Mouse (Mus musculus) yolk sac, embryonic 10.5 days (tissue): ENCODE results near the gene Prkca.
A peak's percentile ranks its signal among the peaks of the same experiment; 100 is the strongest.

Experiments used
- DNase-seq: peaks from one replicate; pipeline ENCODE4 v3.0.0-alpha.2; 2017; ENCODE audit warnings: low spot score

Prkca gene

GRCm38 (mm10) chr11:108162110-108162509, 181.6 kb downstream of the Prkca start:
- DNase-seq: no peak

GRCm38 (mm10) chr11:108160056-108160455, 183.7 kb downstream of the Prkca start:
- no peak for DNase-seq

DNA sequence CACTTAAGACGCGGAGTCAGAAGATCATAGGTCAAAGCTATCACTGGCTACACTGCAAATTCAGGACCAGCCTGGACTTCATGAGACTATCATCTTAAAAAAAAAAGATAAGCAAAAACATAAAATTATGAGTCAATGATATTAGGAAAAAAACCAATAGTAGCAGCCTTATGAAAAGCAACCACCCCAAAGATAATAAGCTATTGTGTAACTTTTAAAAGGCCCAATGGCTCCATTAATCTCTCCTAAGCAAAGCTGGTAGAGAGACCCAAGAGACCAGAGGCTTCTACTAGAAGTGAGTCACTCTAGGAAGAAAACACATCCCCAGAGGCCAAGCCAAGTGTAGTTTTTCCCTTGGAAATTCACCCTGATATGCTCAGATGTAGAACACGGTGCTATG, 185.7 kb downstream of the Prkca start:
- no peak for DNase-seq

- DNase-seq: no peak
These were observed 186.7 kb downstream of the Prkca start for GRCm38 (mm10) chr11:108157074-108157473.

DNA sequence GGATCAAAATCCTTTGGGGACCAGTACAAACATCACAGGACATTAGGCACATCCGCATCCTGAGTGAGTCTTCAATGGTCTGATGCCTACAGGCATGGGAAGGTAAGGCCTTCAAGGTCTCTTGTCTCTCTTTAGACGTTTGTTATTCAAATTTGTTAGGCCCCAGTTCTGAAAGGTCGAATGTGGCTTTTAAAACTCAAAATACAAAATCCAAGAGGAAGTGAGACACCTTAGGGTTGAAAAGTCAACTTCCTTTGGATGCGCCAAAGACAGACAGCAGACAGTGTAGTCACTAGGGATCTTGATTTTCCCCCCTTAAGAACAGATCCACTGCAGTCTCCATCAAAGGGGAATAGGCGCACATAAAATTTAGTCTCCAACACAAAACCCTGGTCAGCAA, 187.6 kb downstream of the Prkca start:
- DNase-seq: no peak

GRCm38 (mm10) chr11:108155088-108155580, 188.6 kb downstream of the Prkca start:
- no peak for DNase-seq

DNA sequence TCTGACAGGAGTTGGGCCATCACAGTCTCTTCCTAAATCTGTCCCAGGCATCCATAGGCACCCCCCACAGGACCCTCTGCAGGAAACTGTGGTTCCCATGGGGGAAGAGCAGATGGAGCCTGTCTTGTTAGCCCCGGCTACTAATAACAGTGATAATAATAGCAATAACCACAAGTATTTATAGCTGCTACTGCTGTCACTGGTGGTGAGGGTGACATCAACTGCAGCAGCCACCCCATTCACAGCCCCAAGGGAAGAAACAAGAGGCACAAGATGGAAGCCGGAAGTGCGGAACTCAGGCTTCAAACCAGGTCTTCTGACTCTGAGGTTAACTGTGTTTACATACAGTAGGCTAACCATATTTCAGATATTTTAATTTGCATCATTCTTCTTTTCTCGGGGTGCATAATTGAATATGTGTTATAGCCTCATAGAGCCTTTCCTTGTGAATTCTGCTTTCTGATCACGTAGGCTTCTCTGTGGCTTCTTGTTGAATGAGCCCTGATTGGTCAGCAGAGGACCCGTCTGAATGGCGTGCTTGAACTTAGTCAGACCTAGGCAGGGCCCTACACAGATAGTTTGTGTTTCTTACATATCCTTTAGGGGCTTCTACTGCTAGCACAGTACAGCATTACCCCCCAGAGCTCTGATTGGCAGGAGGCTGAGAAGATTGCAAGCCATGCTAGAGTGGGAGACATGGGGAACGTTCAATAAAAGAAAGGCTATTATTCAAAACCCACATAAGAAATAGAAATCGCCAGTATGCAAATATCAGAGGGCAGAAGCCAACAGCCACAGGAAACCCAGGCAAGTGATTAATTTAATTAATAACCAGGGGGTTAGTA, 189.5 kb downstream of the Prkca start:
- no peak for DNase-seq

- DNase-seq: no peak
These were observed 191.1 kb downstream of the Prkca start for GRCm38 (mm10) chr11:108152591-108152990.

DNA sequence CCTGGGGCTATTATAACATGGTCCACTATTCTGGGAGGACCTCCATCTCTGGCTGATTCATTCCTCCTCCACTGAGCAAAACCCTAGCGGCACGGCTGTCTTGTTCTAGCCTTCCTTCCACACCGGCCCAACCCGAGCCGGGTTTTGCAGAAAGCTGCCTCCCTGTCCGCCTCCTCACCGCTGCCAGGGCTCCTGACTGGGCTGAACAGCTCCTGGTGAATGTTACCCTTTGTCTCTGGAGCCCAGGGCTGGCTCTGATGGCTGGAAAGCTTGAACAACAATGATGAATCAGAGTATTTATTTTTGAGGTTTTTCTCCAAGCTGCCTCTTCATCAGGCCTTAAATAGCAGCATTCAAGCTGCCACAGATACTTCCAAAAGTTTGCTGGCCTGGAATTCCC, 193.3 kb downstream of the Prkca start:
- no peak for DNase-seq

DNA sequence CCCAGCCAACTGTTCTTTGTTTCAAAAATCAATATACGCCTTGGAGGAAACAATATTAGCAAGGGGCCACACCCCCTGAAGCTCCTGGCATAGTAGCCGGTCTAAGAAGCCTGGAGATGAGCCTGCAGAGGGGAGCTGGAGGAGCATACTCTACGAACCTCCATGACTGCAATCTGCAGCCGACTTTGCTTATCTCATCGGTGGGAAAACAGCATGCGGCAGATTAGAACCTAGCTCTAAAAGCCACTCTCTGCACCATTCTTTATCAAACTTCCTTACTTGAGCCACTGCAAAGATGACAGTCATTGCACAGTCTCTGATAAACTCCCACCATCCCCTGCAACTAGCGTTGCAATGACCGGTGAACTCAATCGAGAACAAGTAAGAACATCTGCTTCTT, 194.5 kb downstream of the Prkca start:
- DNase-seq: no peak

DNA sequence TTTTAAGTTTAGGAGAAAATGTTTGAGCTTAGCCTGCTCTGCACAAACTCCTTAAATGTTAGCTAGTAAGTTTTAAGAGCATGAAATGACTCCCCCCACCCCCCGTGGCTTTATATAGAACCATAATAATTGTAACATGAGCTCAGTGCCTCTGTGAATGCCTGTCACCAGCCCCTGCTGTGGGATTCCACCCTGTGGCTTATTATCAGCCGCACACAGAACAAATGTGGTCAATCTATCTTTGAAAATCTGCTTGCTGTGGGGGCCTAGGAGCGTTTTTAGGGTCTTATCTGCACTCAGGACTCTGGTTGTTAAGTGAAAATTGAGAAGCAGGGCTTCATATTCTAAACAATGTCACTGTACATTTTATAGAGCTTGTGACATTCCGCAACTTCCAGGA, 195.2 kb downstream of the Prkca start:
- no peak for DNase-seq

- DNase-seq: no peak
These were observed 197.8 kb downstream of the Prkca start for GRCm38 (mm10) chr11:108145752-108146496.

- no peak for DNase-seq
These were observed 198.6 kb downstream of the Prkca start for GRCm38 (mm10) chr11:108145128-108145527.

DNA sequence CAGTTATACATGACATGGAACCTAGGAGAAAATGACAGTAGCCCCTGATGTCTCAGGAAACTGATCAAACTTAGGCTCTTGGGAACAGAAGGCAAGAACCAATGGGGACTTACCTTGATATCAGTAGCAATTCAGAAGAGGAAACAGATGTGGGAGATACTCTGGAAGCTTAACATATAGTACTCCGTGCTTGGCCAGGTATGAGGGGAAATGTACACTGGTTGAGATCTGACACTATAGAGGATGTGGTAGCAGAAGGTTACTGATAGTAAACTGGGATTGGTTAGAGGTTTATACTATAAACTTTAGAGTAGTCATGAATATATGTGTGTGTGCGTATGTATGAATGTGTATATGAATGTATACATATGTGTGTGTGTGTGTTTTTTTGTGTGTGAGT, 200.0 kb downstream of the Prkca start:
- DNase-seq: no peak

GRCm38 (mm10) chr11:108140028-108140427, 203.7 kb downstream of the Prkca start:
- no peak for DNase-seq

GRCm38 (mm10) chr11:108136341-108136740, 207.4 kb downstream of the Prkca start:
- no peak for DNase-seq

DNA sequence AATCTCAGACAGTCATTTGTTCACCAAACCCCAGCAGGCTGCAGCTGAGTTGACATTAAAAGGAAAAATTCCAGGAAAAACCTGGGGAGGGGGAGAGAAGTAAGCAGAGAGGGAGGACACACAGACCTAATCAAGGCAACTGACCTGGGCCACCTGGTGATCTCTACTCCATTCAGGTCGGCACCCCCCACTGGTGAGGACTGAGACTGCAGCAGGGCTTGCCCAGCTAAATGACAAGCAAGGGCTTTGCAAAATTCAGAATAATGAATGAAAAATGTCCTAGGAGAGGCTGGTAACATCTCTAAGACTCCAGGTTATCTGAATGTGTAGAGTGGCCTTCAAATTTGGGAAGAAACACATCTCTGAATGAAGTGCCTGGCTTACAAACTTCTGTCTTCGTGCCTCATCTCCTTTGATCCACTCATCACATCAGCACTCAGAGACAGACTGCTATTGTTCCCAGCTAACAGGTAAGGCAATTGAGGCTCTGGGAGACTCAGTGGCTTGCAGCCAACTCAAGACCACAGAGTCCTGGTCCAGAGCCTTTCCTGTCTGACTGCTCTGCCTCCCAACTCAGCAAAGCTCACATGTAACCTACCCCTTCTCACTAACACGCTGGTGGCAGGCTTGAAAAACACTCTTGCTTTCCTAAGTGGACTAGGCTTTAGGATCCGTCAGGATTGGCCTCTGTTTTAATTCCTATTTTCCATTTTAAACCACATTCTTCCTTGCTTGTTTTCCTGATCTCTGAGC, 208.1 kb downstream of the Prkca start:
- no peak for DNase-seq

GRCm38 (mm10) chr11:108128593-108128992, 215.1 kb downstream of the Prkca start:
- peak; percentile 32 for DNase-seq

- DNase-seq: no peak
These were observed 215.8 kb downstream of the Prkca start for GRCm38 (mm10) chr11:108127908-108128307.

DNA sequence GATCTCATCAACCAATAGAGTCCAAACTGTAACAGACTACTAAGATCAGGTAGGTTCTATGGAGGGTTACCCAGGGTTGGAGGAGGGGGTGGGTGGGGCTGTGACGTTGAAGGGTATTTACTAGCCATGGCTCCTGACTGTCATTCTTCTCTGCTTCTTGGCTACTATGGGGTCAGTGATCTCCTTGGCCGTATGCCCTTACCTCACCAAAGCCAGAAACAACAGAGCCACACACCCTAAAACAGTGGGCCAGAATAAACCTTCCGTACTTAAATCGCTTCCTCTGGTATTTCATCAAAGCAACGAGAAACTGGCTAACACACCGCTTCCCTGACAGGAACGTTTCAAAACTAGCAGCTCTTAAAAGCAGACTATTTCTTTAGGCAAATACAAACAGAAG, 221.2 kb downstream of the Prkca start:
- DNase-seq: no peak

DNA sequence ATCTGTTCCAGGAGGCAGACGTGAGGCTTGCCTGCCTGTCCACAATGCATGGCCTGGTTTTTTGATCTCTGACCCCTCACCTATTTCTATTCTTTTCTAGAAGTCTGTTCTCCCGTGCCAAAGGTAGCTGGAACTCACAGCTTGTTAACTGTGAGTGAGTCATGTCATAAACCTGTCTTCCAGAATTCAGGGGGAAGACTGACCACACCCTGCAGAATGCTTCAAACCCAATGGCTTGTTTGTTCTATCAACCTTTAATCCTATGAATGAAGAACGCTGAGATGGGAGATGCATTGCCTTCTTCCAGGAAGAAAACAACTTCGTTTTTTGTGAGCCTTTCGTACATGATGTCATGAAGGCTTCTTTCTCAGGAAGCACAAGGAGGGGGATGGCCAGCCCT, 223.0 kb downstream of the Prkca start:
- DNase-seq: no peak

GRCm38 (mm10) chr11:108119785-108120184, 223.9 kb downstream of the Prkca start:
- DNase-seq: no peak

- DNase-seq: no peak
These were observed 224.9 kb downstream of the Prkca start for GRCm38 (mm10) chr11:108118814-108119213.
